Mouse (Mus musculus): ENCODE measurements around the gene Ptcd2. TPM values are rescaled to one million over a fixed set of nuclear protein-coding genes. Genes with fewer than 3 reads are reported as not detected.

Ptcd2 gene
- total RNA-seq, 2 experiments from 2014 or later, result 28.8 to 30.5 TPM

GRCm38 (mm10) chr13:99284400-99285160, 59.9 kb downstream of the Ptcd2 start:
- no peak overlapping the region for H3K4me3 ChIP-seq
- peak overlapping the region; percentile 46 for H3K27ac ChIP-seq
- TF ChIP-seq CTCF (conservative IDR thresholded peaks at IDR 0.05), result no peak
- DNase-seq (ENCODE audit: low spot score in 2 of 2), result peak; percentile 78 to 84

- no peak overlapping the region for H3K4me3 ChIP-seq
- TF ChIP-seq CTCF (conservative IDR thresholded peaks at IDR 0.05), result no peak
- peak overlapping the region; percentile 46; the same call in 1 of the 2 replicates for H3K27ac ChIP-seq
- DNase-seq (ENCODE audit: low spot score in 2 of 2), result no peak
Measured at GRCm38 (mm10) chr13:99283916-99284315, 60.6 kb downstream of the Ptcd2 start.

- H3K4me3 ChIP-seq, result no peak overlapping the region
- H3K27ac ChIP-seq, result peak overlapping the region; percentile 46; the same call in 1 of the 2 replicates
- TF ChIP-seq CTCF (conservative IDR thresholded peaks at IDR 0.05), result no peak
- no peak for DNase-seq (ENCODE audit: low spot score in 2 of 2)
Measured at GRCm38 (mm10) chr13:99282961-99283360, 61.5 kb downstream of the Ptcd2 start.

- TF ChIP-seq CTCF (conservative IDR thresholded peaks at IDR 0.05), result no peak
- no peak for DNase-seq (ENCODE audit: low spot score in 2 of 2)
- H3K4me3 ChIP-seq, result no peak overlapping the region
Measured at GRCm38 (mm10) chr13:99279351-99279750, 65.2 kb downstream of the Ptcd2 start.

GRCm38 (mm10) chr13:99278511-99278910, 66.0 kb downstream of the Ptcd2 start:
- Histone ChIP-seq H3K4me3 (no peak overlapping the region), H3K27ac (no peak overlapping the region)
- TF ChIP-seq CTCF (conservative IDR thresholded peaks at IDR 0.05), result no peak
- DNase-seq (ENCODE audit: low spot score in 2 of 2), result no peak

More at GRCm38 (mm10) chr13:99279351-99279750, 65.2 kb downstream of the Ptcd2 start:
- no peak overlapping the region for H3K27ac ChIP-seq

- TF ChIP-seq CTCF (conservative IDR thresholded peaks at IDR 0.05), result no peak
- no peak overlapping the region for H3K27ac ChIP-seq
- DNase-seq (ENCODE audit: low spot score in 2 of 2), result no peak
- H3K4me3 ChIP-seq, result no peak overlapping the region
Measured at GRCm38 (mm10) chr13:99277521-99277920, 67.0 kb downstream of the Ptcd2 start.

GRCm38 (mm10) chr13:99272046-99272445, 72.5 kb downstream of the Ptcd2 start:
- Histone ChIP-seq H3K27ac (no peak overlapping the region), H3K4me3 (no peak overlapping the region)
- no peak for DNase-seq (ENCODE audit: low spot score in 2 of 2)
- TF ChIP-seq CTCF (conservative IDR thresholded peaks at IDR 0.05), result no peak

Other genes starting within 250 kb of the Ptcd2 start
- gene Zfp366, start 159.9 kb downstream of the Ptcd2 start, total RNA-seq (2021), result 1 to 10 TPM; 2.5 to 4.9 TPM
- gene Mrps27, start 81 bp upstream of the Ptcd2 start, total RNA-seq (2021), result 10 to 100 TPM; 23.2 to 26.3 TPM
- 100 to 1,000 TPM; 709 to 737 TPM for gene Map1b, start 171.8 kb upstream of the Ptcd2 start, total RNA-seq (2021)